Mouse (Mus musculus) ES-E14 (cell line): ENCODE measurements at regions not wholly inside any gene's neighbourhood (a gene's known extent, or its start where the extent isn't known, plus 50 kb on each side); places are given as distances from the start of the nearest gene placed in this dataset.

Experiments
- DNase-seq: peaks from one replicate; pipeline ENCODE4 v3.0.0-alpha.2; 2013; ENCODE audit warnings: low read depth, low spot score
- H3K27ac ChIP-seq: 2 replicates; pipeline ENCODE4 v1.5.1; 2012; ENCODE audit warnings: low read depth, mild to moderate bottlenecking, low read length, moderate library complexity, mixed read lengths; ENCODE audit not compliant: poor library complexity, insufficient read depth, severe bottlenecking
- H3K36me3 ChIP-seq: 2 replicates; pipeline ENCODE4 v1.6.1; 2012; ENCODE audit warnings: mild to moderate bottlenecking, low read length, moderate library complexity, mixed read lengths; ENCODE audit not compliant: control insufficient read depth, poor library complexity, insufficient read depth, severe bottlenecking
- H3K4me1 ChIP-seq, 2 experiments: fragments of 150-350 bp in 1 of 2; sonication (generic) in 1 of 2; 2 replicates each; pipeline ENCODE4 v1.6.1; 2012; ENCODE audit warnings: low read length in 2 of 2, mild to moderate bottlenecking in 1 of 2, mixed read lengths in 1 of 2; ENCODE audit not compliant: control insufficient read depth in 2 of 2, insufficient read depth in 2 of 2, poor library complexity in 1 of 2
- H3K4me3 ChIP-seq, 2 experiments: fragments of 150-350 bp in 1 of 2; sonication (generic) in 1 of 2; 2 replicates each; pipeline ENCODE4 v1.5.1; 2012; ENCODE audit warnings: low read length in 2 of 2, low read depth in 1 of 2, mild to moderate bottlenecking in 1 of 2, mixed read lengths in 1 of 2; ENCODE audit not compliant: insufficient read depth in 1 of 2, poor library complexity in 1 of 2, severe bottlenecking in 1 of 2
- H3K9ac ChIP-seq: 2 replicates; pipeline ENCODE4 v1.6.1; 2012; ENCODE audit warnings: low read depth, mild to moderate bottlenecking, low read length, mixed read lengths; ENCODE audit not compliant: poor library complexity, insufficient read depth, severe bottlenecking
- H3K9me3 ChIP-seq: fragments of 150-350 bp; sonication (generic); 2 replicates; pipeline ENCODE4 v1.6.1; 2012; ENCODE audit warnings: low read depth, mild to moderate bottlenecking, low read length; ENCODE audit not compliant: control insufficient read depth, insufficient read depth
- CHD2 ChIP-seq: IDR thresholded peaks from 2 replicates; pipeline ENCODE4 v1.6.1; 2014; ENCODE audit warnings: mild to moderate bottlenecking, low read depth, low read length, inconsistent platforms
- HCFC1 ChIP-seq: IDR thresholded peaks from 2 replicates; pipeline ENCODE4 v1.6.1; 2012; ENCODE audit warnings: low read length, inconsistent platforms, borderline replicate concordance; ENCODE audit not compliant: insufficient read depth
- MAFK ChIP-seq: IDR thresholded peaks from 2 replicates; pipeline ENCODE4 v1.6.1; 2014; ENCODE audit warnings: mild to moderate bottlenecking, low read depth, low read length, inconsistent platforms; ENCODE audit not compliant: insufficient read depth
- ZC3H11A ChIP-seq: IDR thresholded peaks from 2 replicates; pipeline ENCODE4 v1.6.1; 2012; ENCODE audit warnings: low read depth, mild to moderate bottlenecking, inconsistent platforms, low read length, borderline replicate concordance
- ZNF384 ChIP-seq: IDR thresholded peaks from 2 replicates; pipeline ENCODE4 v1.6.1; 2012; ENCODE audit warnings: low read depth, low read length, inconsistent platforms
- in situ Hi-C, 2 experiments: fragments of 600-800 bp; cut with MboI; formaldehyde crosslinking; loops; one replicate each; pipeline ENCODE4 v1.15.1; 2025; ENCODE audit warnings: low sequenced_read_pairs in 2 of 2, inconsistent platforms in 1 of 2; ENCODE audit not compliant: unreplicated experiment in 2 of 2

DNA sequence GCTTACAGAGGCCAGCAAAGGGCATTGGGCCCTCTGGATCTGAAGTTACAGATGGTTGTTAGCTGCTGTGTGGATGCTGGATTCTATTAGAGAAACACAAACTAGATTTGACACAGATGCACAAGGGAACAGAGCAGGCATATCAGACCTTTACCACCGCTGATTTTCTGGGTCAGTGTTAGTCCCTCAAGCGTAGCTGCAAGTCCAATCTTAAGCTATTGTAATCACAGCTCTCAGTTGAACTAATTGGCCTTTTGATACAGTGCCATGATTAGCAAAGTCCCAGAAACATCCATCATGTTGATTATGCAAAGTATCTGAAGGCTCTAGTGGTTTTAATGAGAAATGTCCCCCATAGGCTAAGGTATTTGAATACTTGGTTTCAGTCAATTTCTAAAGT lies 54.2 kb upstream of the Plppr5 start:
- no peak for TF ChIP-seq HCFC1
- TF ChIP-seq ZC3H11A: no peak
- TF ChIP-seq MAFK: no peak
- TF ChIP-seq ZNF384: no peak
- no peak for TF ChIP-seq CHD2
- no peak overlapping the region for H3K4me3 ChIP-seq
- H3K9ac ChIP-seq: no peak overlapping the region
- DNase-seq: no peak
- H3K36me3 ChIP-seq: no peaks in the 10 kb centered on the region
- H3K27ac ChIP-seq: no peak overlapping the region
- H3K4me1 ChIP-seq: no peaks in the 10 kb centered on the region
- in situ Hi-C loops: no loop called here
- no peaks in the 10 kb centered on the region for H3K9me3 ChIP-seq

DNA sequence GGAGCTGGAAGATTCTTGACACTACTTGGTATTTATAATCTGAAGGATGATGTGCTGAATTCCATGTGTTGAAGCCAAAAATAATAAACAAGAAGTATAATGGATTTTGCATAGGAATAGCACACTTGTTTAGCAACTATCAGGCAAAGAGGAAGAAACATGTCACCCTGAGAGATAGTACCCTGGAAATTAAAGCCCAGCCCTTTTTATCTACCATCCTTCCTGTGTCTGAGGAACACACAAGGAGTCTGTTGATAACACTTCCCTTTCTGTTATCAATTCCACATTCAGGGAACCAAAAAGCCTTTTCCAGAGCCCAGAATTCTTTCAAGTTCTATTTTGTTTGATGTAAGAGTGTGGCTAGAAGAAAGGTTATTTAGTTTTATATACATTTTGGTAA lies 66.5 kb upstream of the Plppr5 start:
- in situ Hi-C loops: no loop called here

DNA sequence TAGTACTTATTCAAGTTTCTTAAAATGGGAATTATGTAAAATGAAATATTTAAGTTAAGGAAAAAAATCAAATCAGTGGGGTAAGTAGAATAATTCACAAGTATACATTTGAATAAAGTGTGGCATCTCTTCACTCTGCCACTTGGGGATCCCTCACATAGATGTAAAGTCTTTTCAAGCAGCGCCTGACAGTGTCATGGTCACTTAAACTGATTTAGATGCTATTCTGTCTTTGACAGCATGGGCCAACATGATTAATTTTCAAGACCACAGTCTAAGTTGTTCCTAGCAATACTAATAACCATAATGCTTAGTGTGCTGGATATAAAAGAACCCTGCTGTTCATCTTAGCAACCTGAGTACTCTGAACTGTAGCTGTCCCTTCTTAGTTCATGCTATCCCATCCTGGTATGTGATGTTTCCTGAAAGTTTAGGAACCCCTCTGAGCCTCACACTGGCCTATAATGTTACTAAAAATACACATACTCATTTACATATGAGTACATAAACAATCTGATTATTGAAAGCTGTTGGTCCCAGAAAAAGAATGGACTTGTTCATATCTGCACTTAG lies 68.4 kb upstream of the Plppr5 start:
- DNase-seq: no peak
- no peaks in the 10 kb centered on the region for H3K4me1 ChIP-seq
- H3K27ac ChIP-seq: no peak overlapping the region
- TF ChIP-seq ZNF384 (no peak), MAFK (no peak), CHD2 (no peak), ZC3H11A (no peak), HCFC1 (no peak)
- no peak overlapping the region for H3K4me3 ChIP-seq
- H3K9me3 ChIP-seq: no peaks in the 10 kb centered on the region
- no peaks in the 10 kb centered on the region for H3K36me3 ChIP-seq
- H3K9ac ChIP-seq: no peak overlapping the region
- in situ Hi-C loops: no loop called here

More for the DNA sequence above, 66.5 kb upstream of the Plppr5 start:
- Histone ChIP-seq H3K4me3 (no peak overlapping the region), H3K4me1 (no peaks in the 10 kb centered on the region), H3K9ac (no peak overlapping the region), H3K9me3 (no peaks in the 10 kb centered on the region), H3K36me3 (no peaks in the 10 kb centered on the region), H3K27ac (no peak overlapping the region)
- no peak for DNase-seq
- no peak for TF ChIP-seq ZC3H11A
- no peak for TF ChIP-seq ZNF384
- TF ChIP-seq CHD2: no peak
- no peak for TF ChIP-seq HCFC1
- TF ChIP-seq MAFK: no peak

DNA sequence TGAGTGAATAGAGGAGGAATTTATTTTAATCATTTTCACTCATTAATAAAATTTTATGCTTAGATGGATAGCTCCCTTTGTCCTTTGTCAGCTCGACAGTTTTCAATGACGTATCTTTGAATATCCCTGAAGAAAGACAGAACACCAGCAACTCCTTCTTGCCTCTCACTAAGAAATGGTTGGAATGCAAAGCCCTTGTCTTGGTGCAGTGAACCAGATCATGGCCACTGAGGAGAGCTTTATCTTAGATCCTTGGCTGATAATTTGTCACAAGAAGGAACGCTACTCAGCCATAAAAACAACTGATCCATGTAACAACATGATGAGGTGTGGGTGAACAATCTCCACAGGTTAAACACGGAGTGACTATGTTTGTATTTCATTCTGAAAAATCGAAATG lies 73.5 kb upstream of the Plppr5 start:
- H3K4me3 ChIP-seq: no peak overlapping the region
- no peak overlapping the region for H3K9ac ChIP-seq
- no peak overlapping the region for H3K27ac ChIP-seq
- TF ChIP-seq MAFK (no peak), ZNF384 (no peak), CHD2 (no peak), ZC3H11A (no peak), HCFC1 (no peak)
- no peaks in the 10 kb centered on the region for H3K9me3 ChIP-seq
- no peaks in the 10 kb centered on the region for H3K36me3 ChIP-seq
- in situ Hi-C loops: no loop called here
- H3K4me1 ChIP-seq: no peaks in the 10 kb centered on the region
- no peak for DNase-seq
